Mouse (Mus musculus) thymus, adult 2 months (tissue): ENCODE results near the gene Slc16a6.

Experiments used
- CTCF ChIP-seq: fragments of 200-500 bp; IDR thresholded peaks from 2 replicates; pipeline ENCODE4 v1.5.1; 2012; ENCODE audit warnings: mild to moderate bottlenecking, control low read depth, low read length, moderate library complexity, borderline replicate concordance; ENCODE audit not compliant: control insufficient read depth, poor library complexity, insufficient read depth; ENCODE audit errors: extremely low read depth
- POLR2A ChIP-seq: fragments of 200-500 bp; IDR thresholded peaks from 2 replicates; pipeline ENCODE4 v1.6.1; 2012; ENCODE audit warnings: mild to moderate bottlenecking, low read length, control low read depth, moderate library complexity; ENCODE audit not compliant: control insufficient read depth, poor library complexity, insufficient read depth; ENCODE audit errors: extremely low read depth

DNA sequence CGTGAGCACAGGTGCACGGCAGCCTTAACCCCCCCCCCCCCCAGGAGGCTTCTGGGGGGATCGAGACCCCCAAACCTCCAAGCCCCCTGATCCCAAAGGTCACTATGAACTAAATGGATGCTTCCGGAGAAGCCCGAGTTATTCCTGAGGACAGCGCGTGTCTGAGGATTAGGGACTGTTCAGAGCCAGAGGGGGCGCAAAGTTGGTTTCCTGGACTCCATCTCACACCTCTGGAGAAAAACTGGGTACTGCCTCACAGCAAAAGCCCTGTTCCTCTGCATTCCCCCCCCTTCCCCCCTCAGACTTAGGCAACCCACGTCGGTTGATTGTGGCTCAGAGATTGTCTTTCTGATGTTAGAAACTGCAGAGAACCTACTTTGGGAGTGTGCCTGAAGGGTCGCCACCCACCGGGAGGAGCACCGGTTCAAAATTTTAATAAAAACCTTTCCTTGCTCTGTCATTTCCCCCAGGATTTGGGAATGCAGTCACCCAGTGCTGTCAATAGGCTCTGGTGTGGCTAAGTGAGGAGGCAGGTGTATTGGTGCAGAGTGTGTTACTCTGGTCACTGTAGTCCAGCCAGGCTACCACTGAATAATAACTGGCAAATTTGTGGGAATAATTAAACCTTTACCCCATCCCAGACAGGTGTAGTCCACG is 816 bp upstream of the Slc16a6 start:
- TF ChIP-seq POLR2A (no peak), CTCF (no peak)
